Mouse (Mus musculus): ENCODE measurements around the gene Arid5b. TPM values are rescaled to one million over a fixed set of nuclear protein-coding genes. Genes with fewer than 3 reads are reported as not detected.

Arid5b gene
- total RNA-seq, 1 experiment from 2014 or later = 18.8 TPM

GRCm38 (mm10) chr10:68087722-68088121 is 190.8 kb downstream of the Arid5b start:
- ATAC-seq (replicated peaks; ENCODE audit: insufficient number of reproducible peaks, low FRiP score, low TSS enrichment, poor library complexity, severe bottlenecking) = no peak

- ATAC-seq (replicated peaks; ENCODE audit: insufficient number of reproducible peaks, low FRiP score, low TSS enrichment, poor library complexity, severe bottlenecking) = no peak
Observed at GRCm38 (mm10) chr10:68086973-68087372, 191.6 kb downstream of the Arid5b start.

GRCm38 (mm10) chr10:68085574-68085973 is 193.0 kb downstream of the Arid5b start:
- 0 out of 2 replicates have a peak, but pooled peaks have one; percentile 48 for ATAC-seq (replicated peaks; ENCODE audit: insufficient number of reproducible peaks, low FRiP score, low TSS enrichment, poor library complexity, severe bottlenecking)

- ATAC-seq (replicated peaks; ENCODE audit: insufficient number of reproducible peaks, low FRiP score, low TSS enrichment, poor library complexity, severe bottlenecking) = no peak
Observed at GRCm38 (mm10) chr10:68081712-68082111, 196.8 kb downstream of the Arid5b start.

- ATAC-seq (replicated peaks; ENCODE audit: insufficient number of reproducible peaks, low FRiP score, low TSS enrichment, poor library complexity, severe bottlenecking) = no peak
Observed at GRCm38 (mm10) chr10:68079910-68080670, 198.4 kb downstream of the Arid5b start.

GRCm38 (mm10) chr10:68078708-68079107 is 199.8 kb downstream of the Arid5b start:
- no peak for ATAC-seq (replicated peaks; ENCODE audit: insufficient number of reproducible peaks, low FRiP score, low TSS enrichment, poor library complexity, severe bottlenecking)

GRCm38 (mm10) chr10:68075181-68075580 is 203.4 kb downstream of the Arid5b start:
- no peak for ATAC-seq (replicated peaks; ENCODE audit: insufficient number of reproducible peaks, low FRiP score, low TSS enrichment, poor library complexity, severe bottlenecking)

- ATAC-seq (replicated peaks; ENCODE audit: insufficient number of reproducible peaks, low FRiP score, low TSS enrichment, poor library complexity, severe bottlenecking) = no peak
Observed at GRCm38 (mm10) chr10:68074291-68074690, 204.2 kb downstream of the Arid5b start.

GRCm38 (mm10) chr10:68072626-68073025 is 205.9 kb downstream of the Arid5b start:
- ATAC-seq (replicated peaks; ENCODE audit: insufficient number of reproducible peaks, low FRiP score, low TSS enrichment, poor library complexity, severe bottlenecking) = no peak

- no peak for ATAC-seq (replicated peaks; ENCODE audit: insufficient number of reproducible peaks, low FRiP score, low TSS enrichment, poor library complexity, severe bottlenecking)
Observed at GRCm38 (mm10) chr10:68071041-68071440, 207.5 kb downstream of the Arid5b start.

- no peak for ATAC-seq (replicated peaks; ENCODE audit: insufficient number of reproducible peaks, low FRiP score, low TSS enrichment, poor library complexity, severe bottlenecking)
Observed at GRCm38 (mm10) chr10:68068426-68068825, 210.1 kb downstream of the Arid5b start.

- no peak for ATAC-seq (replicated peaks; ENCODE audit: insufficient number of reproducible peaks, low FRiP score, low TSS enrichment, poor library complexity, severe bottlenecking)
Observed at GRCm38 (mm10) chr10:68067961-68068360, 210.6 kb downstream of the Arid5b start.

- ATAC-seq (replicated peaks; ENCODE audit: insufficient number of reproducible peaks, low FRiP score, low TSS enrichment, poor library complexity, severe bottlenecking) = no peak
Observed at GRCm38 (mm10) chr10:68066173-68066572, 212.4 kb downstream of the Arid5b start.

- no peak for ATAC-seq (replicated peaks; ENCODE audit: insufficient number of reproducible peaks, low FRiP score, low TSS enrichment, poor library complexity, severe bottlenecking)
Observed at GRCm38 (mm10) chr10:68064571-68064970, 214.0 kb downstream of the Arid5b start.

- ATAC-seq (replicated peaks; ENCODE audit: insufficient number of reproducible peaks, low FRiP score, low TSS enrichment, poor library complexity, severe bottlenecking) = no peak
Observed at GRCm38 (mm10) chr10:68063806-68064545, 214.6 kb downstream of the Arid5b start.

GRCm38 (mm10) chr10:68061249-68061615 is 217.3 kb downstream of the Arid5b start:
- ATAC-seq (replicated peaks; ENCODE audit: insufficient number of reproducible peaks, low FRiP score, low TSS enrichment, poor library complexity, severe bottlenecking) = no peak

GRCm38 (mm10) chr10:68060590-68061248 is 217.8 kb downstream of the Arid5b start:
- ATAC-seq (replicated peaks; ENCODE audit: insufficient number of reproducible peaks, low FRiP score, low TSS enrichment, poor library complexity, severe bottlenecking) = no peak

- no peak for ATAC-seq (replicated peaks; ENCODE audit: insufficient number of reproducible peaks, low FRiP score, low TSS enrichment, poor library complexity, severe bottlenecking)
Observed at GRCm38 (mm10) chr10:68058378-68058777, 220.2 kb downstream of the Arid5b start.

GRCm38 (mm10) chr10:68057841-68058240 is 220.7 kb downstream of the Arid5b start:
- no peak; the same call in 1 of the 2 replicates for ATAC-seq (replicated peaks; ENCODE audit: insufficient number of reproducible peaks, low FRiP score, low TSS enrichment, poor library complexity, severe bottlenecking)

All from monocyte, adult 5-6 weeks (primary cell).